Mouse (Mus musculus) left cerebral cortex, adult 2 months (tissue): ENCODE results near the gene Dusp16. TPM values are rescaled to one million over a fixed set of nuclear protein-coding genes. Genes with fewer than 3 reads are reported as not detected.
"Not testable (repeated sequence)": the region's sequence is repeated elsewhere in the genome, so short reads cannot be mapped to it uniquely, and the experiment has no call there.

Experiments used
- DNase-seq, 2 experiments: peaks; one replicate each; pipeline ENCODE4 v3.0.0; 2021 to 2022; ENCODE audit warnings: low spot score in 2 of 2, mixed read lengths in 1 of 2; ENCODE audit errors: extremely low spot score in 1 of 2
- H3K27ac ChIP-seq: fragments of 200-600 bp; 2 replicates; pipeline ENCODE4 v1.8.1; 2022
- H3K4me3 ChIP-seq: fragments of 200-600 bp; 2 replicates; pipeline ENCODE4 v1.8.1; 2022
- CTCF ChIP-seq: fragments of 200-600 bp; IDR thresholded peaks from 2 replicates; pipeline ENCODE4 v1.8.1; 2022; ENCODE audit warnings: antibody characterized with exemption, mild to moderate bottlenecking, moderate library complexity
- intact Hi-C: fragments of 180-260 bp; cut with DNase I; formaldehyde crosslinking; loops from one replicate; pipeline ENCODE4 v1.15.1; 2025
- total RNA-seq, 2 experiments: library from RNA; stranded (reverse); gene quantifications; 2 replicates each; pipeline ENCODE4 v1.2.3; 2021

The Dusp16 gene
- total RNA-seq, 2 experiments from 2014 or later = 9.9 to 11.2 TPM

DNA sequence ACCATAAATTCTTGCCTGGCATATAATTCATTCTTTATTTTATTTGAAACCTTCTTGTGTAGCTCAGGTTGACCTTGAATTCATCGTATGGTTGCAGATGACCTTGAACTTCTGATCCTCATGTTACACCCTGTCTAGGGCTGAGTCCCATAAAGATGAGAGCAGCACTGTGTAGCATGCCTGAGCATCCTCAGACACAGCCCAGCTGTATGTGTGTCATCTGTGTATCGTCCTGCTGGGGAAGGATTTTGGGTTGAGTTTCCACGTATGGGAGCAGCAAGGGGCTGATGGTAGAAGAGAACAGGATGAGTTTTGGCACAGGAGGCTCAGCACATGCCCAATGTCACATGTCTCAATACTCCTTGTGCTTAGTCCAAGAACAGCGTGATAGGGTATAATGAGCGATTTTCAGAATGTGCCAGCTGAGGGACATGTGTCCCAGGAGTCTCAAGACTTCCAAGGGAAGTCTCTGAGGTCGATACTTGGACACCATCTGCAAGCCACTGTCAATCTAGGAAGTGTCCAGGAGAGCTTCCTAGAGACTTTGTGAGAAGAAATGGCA, 108.0 kb downstream of the Dusp16 start:
- no peak overlapping the region for H3K27ac ChIP-seq
- DNase-seq = no peak
- intact Hi-C loops = no loop called here
- TF ChIP-seq CTCF = no peak
- H3K4me3 ChIP-seq = no peak overlapping the region

- H3K27ac ChIP-seq, H3K4me3 ChIP-seq, intact Hi-C loops, DNase-seq: not testable (repeated sequence)
Observed at GRCm38 (mm10) chr6:134679330-134679729, 113.1 kb downstream of the Dusp16 start.

GRCm38 (mm10) chr6:134678037-134678436, 114.4 kb downstream of the Dusp16 start:
- H3K27ac ChIP-seq = no peak overlapping the region
- DNase-seq = no peak
- intact Hi-C loops = no loop called here
- no peak for TF ChIP-seq CTCF
- H3K4me3 ChIP-seq = no peak overlapping the region

- no peak for DNase-seq
- Histone ChIP-seq H3K4me3 (no peak overlapping the region), H3K27ac (no peak overlapping the region)
- intact Hi-C loops = no loop called here
- no peak for TF ChIP-seq CTCF
Observed at GRCm38 (mm10) chr6:134677504-134677903, 114.9 kb downstream of the Dusp16 start.

DNA sequence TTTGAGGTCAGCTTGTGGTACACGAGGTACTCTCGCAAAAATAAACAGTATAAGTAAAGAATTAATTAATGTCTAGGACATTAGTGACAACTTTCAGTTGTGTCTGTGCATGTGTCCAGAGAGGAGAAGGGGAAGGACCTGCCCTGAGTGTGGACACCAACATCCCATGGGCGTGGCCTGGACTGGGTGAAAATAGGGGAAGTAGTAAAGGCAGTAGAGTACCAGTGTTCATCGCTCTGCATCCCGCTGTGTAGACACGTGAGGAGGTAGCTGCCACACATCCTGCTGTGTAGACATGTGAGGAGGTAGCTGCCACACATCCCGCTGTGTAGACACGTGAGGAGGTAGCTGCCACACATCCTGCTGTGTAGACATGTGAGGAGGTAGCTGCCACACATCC, 118.7 kb downstream of the Dusp16 start:
- H3K27ac ChIP-seq, H3K4me3 ChIP-seq, intact Hi-C loops, DNase-seq: not testable (repeated sequence)

- no peak for TF ChIP-seq CTCF
- no peak overlapping the region for H3K27ac ChIP-seq
- H3K4me3 ChIP-seq = no peak overlapping the region
- DNase-seq = no peak
- intact Hi-C loops = no loop called here
Observed at GRCm38 (mm10) chr6:134670881-134671411, 121.5 kb downstream of the Dusp16 start.

DNA sequence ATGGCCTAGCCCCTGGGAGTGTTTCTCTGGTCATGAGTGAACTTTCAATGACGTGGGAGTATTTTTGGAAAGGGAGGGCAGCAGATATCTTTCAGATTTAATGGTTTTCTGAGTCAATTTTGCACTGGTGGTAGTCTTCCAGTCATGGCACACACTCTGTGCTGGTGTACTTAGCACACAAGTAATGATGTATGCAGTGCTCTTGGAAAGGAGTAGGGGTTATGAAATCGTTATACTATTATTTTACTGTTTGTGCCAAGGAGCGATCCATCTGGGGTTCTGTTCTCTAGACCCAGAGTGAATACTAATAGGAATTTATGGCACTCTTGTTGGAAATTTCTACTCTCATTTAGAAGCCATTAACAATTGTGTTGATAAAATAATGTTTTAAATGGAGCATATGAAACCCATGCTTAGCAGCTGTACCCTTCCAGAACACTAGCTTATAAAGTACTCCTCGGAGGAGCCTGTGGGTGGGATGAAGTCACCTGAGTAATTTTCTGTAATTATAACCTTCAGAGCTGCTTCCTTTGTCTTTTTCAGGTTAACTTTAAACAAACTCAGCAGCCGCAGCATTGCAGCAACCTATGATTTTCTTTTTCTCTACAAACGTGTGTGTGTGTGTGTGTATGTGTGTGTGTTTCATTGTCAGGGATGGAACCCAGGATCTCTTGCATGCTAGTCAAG, 123.1 kb downstream of the Dusp16 start:
- intact Hi-C loops = loop anchor here (5.0 kb wide), 1 partner anchor 48 kb away; no protein-coding TSS in a partner anchor

DNA sequence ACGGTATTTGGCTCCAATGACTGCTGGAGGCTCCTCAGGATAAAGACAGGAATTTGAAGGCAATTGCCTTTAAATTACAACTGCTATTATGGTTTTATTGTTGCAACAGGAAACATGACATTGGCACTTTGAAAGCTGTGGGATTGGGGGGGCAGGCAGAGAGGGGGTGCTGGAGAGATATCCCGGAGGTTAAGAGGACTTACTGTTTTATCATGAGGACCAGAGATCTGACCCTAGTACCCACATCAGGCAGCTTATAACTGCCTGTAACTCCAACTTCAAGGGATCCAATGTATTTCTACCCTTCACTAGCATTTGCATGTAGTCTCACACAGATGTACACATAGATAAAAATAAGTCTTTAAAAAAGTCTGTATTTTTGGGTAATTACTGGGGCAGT, 123.9 kb downstream of the Dusp16 start:
- Histone ChIP-seq H3K4me3 (no peak overlapping the region), H3K27ac (no peak overlapping the region)
- TF ChIP-seq CTCF = no peak
- DNase-seq = no peak
- intact Hi-C loops = loop anchor here (5.0 kb wide), 1 partner anchor 49 kb away; no protein-coding TSS in a partner anchor

More for the DNA sequence above, 123.1 kb downstream of the Dusp16 start:
- no peak for DNase-seq
- TF ChIP-seq CTCF = no peak
- Histone ChIP-seq H3K4me3 (no peak overlapping the region), H3K27ac (no peak overlapping the region)

DNA sequence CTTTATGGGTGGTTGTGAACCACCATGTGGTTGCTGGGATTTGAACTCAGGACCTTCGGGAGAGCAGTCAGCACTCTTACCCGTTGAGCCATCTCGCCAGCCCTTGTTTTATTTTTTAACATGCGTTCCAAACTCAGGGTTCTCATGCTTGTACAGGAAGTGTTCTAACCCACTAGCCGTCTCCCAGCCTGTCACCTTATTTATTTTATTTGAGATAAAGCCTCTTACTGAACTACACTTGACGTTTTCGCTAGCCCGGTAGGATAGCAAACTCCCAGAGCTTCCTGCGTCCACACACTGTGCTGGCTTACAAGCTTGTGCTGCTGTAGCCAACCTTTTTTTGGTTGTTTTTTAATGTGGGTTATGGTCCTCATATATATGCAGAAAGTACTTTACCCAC, 126.6 kb downstream of the Dusp16 start:
- intact Hi-C loops = loop anchor here (5.0 kb wide), 1 partner anchor 51 kb away; no protein-coding TSS in a partner anchor
- no peak for DNase-seq

More for the DNA sequence above, 126.6 kb downstream of the Dusp16 start:
- Histone ChIP-seq H3K4me3 (no peak overlapping the region), H3K27ac (no peak overlapping the region)
- no peak for TF ChIP-seq CTCF

Other genes starting within 250 kb of the Dusp16 start
- gene Lrp6, start 225.7 kb downstream of the Dusp16 start, total RNA-seq = 10 to 100 TPM; 47.2 to 48.0 TPM
- 10 to 100 TPM; 11.5 to 12.7 TPM for gene Mansc1, start 160.1 kb downstream of the Dusp16 start, total RNA-seq
- gene Borcs5, start 153.1 kb downstream of the Dusp16 start, total RNA-seq = 10 to 100 TPM; 34.1 to 37.6 TPM
- 10 to 100 TPM; 38.4 to 39.3 TPM for gene Crebl2, start 37.5 kb upstream of the Dusp16 start, total RNA-seq
- gene Gpr19, start 106.0 kb upstream of the Dusp16 start, total RNA-seq = 10 to 100 TPM; 22.2 to 26.9 TPM
- 10 to 100 TPM; 36.8 to 42.3 TPM for gene Cdkn1b, start 127.8 kb upstream of the Dusp16 start, total RNA-seq
- gene Apold1, start 189.1 kb upstream of the Dusp16 start, total RNA-seq = 1 to 10 TPM; 3.7 to 6.4 TPM
- 10 to 100 TPM; 61.0 to 62.0 TPM for gene Ddx47, start 219.0 kb upstream of the Dusp16 start, total RNA-seq